Mouse (Mus musculus) liver, postnatal 0 days (tissue): ENCODE data around the gene Ctrl.

Experiments used
- CTCF ChIP-seq: sonication (generic); IDR thresholded peaks from 2 replicates; pipeline ENCODE4 v1.5.1; 2016; ENCODE audit warnings: antibody characterized with exemption, low read depth
- EP300 ChIP-seq: IDR thresholded peaks from 2 replicates; pipeline ENCODE4 v1.6.1; 2016; ENCODE audit warnings: antibody characterized with exemption, low read depth, mild to moderate bottlenecking

- TF ChIP-seq CTCF (0 out of 2 replicates have a peak, but pooled peaks have one; percentile 15), EP300 (no peak)
Measured at GRCm38 (mm10) chr8:105893339-105893738, 40.3 kb downstream of the Ctrl start, which contains the start of gene Nrn1l.
